Mouse (Mus musculus): ENCODE measurements around the gene Edem1. TPM values are rescaled to one million over a fixed set of nuclear protein-coding genes. Genes with fewer than 3 reads are reported as not detected.

The Edem1 gene
- total and polyA plus RNA-seq, 2 experiments = 58.3 to 102 TPM

DNA sequence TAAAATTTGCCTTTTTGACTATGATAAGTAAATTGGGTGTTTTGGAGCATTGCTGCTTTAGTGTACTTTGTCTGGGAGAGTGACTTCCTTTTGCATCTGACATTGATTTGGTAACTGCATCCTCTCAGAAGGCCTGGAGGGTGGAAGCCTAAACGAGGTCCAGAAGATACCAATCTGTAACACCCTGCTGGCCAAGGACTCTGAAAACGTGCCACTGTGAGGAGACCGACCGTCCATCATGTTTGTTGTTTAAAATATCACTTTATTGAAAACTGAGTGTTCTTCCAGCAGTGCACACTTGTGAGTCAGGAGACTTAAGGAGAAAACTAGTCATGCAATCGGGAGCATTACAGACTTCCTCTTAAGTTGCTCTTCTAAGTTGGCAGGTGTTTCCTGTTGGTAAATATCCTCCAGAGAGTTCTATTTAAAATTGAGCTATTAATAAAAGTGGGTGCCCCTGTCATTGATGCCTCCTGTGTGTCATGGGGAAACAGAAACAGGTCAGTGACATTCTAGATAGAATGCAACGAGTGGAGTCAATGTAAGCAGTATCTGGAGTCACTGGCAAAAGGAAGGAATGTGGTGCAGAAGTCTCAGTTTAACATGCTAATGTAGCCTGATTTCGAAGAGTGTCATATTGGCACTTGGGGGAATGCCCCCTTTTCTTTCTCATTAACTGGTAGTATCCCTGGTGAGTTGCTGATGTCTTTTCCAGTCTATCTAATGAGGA is 3.5 kb upstream of the Edem1 start:
- TF ChIP-seq POLR2A (IDR thresholded peaks at IDR 0.05; ENCODE audit: extremely low read depth, insufficient read depth, low read length) = no peak
- no peak for TF ChIP-seq CTCF (IDR thresholded peaks at IDR 0.05; ENCODE audit: low read depth, low read length)
- Histone ChIP-seq H3K27me3 (ENCODE audit: control insufficient read depth, insufficient read depth, low read length) (no peaks in the 10 kb centered on the region), H3K79me2 (ENCODE audit: control insufficient read depth, insufficient read depth, low read length) (peaks cover 7% of the 10 kb centered on the region; the same call in 1 of the 2 replicates), H3K27ac (replicated peaks; ENCODE audit: insufficient read depth, low read depth, low read length) (no peak overlapping the region), H3K36me3 (ENCODE audit: control insufficient read depth, insufficient read depth, low read length) (peaks cover 36% of the 10 kb centered on the region), H3K4me3 (ENCODE audit: insufficient read depth, low read depth, low read length) (no peak overlapping the region), H3K4me1 (ENCODE audit: control insufficient read depth, insufficient read depth, low read length) (no peaks in the 10 kb centered on the region; the same call in 1 of the 2 replicates), H3K9ac (ENCODE audit: low read depth, low read length) (no peak overlapping the region)
- DNase-seq (ENCODE audit: extremely low read depth, low read depth, low spot score) = no peak
- 56% methylated on average over 7 of the region's 7 CpGs for WGBS

DNA sequence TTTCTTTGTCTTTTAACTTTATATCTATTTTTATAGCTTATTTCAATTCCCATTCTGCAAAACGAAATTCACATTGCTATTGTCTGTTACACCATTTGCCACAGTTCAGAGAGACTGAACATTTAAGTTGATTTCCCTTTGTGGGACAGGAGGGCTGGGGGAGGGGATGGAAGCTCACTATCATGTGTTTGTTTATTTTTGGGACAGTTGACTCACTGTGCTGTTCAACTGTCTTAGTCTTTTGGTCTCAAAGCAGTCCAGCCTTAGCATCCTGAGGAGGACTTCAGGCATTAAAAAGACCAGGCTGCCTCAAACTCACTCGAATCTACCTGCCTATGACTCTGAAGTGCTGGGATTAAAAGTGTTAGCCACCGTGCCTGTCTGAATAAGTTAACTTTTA is 2.4 kb upstream of the Edem1 start:
- no peak for DNase-seq (ENCODE audit: extremely low read depth, low read depth, low spot score)
- Histone ChIP-seq H3K27me3 (ENCODE audit: control insufficient read depth, insufficient read depth, low read length) (no peaks in the 10 kb centered on the region), H3K27ac (replicated peaks; ENCODE audit: insufficient read depth, low read depth, low read length) (no peak overlapping the region), H3K4me1 (ENCODE audit: control insufficient read depth, insufficient read depth, low read length) (peaks cover 4% of the 10 kb centered on the region; the same call in 1 of the 2 replicates), H3K36me3 (ENCODE audit: control insufficient read depth, insufficient read depth, low read length) (peaks cover 28% of the 10 kb centered on the region), H3K9ac (ENCODE audit: low read depth, low read length) (no peak overlapping the region), H3K79me2 (ENCODE audit: control insufficient read depth, insufficient read depth, low read length) (peaks cover 7% of the 10 kb centered on the region; the same call in 1 of the 2 replicates), H3K4me3 (ENCODE audit: insufficient read depth, low read depth, low read length) (no peak overlapping the region)
- 48% methylated on average over 3 of the region's 3 CpGs for WGBS
- TF ChIP-seq POLR2A (IDR thresholded peaks at IDR 0.05; ENCODE audit: extremely low read depth, insufficient read depth, low read length) (no peak), CTCF (IDR thresholded peaks at IDR 0.05; ENCODE audit: low read depth, low read length) (no peak)

DNA sequence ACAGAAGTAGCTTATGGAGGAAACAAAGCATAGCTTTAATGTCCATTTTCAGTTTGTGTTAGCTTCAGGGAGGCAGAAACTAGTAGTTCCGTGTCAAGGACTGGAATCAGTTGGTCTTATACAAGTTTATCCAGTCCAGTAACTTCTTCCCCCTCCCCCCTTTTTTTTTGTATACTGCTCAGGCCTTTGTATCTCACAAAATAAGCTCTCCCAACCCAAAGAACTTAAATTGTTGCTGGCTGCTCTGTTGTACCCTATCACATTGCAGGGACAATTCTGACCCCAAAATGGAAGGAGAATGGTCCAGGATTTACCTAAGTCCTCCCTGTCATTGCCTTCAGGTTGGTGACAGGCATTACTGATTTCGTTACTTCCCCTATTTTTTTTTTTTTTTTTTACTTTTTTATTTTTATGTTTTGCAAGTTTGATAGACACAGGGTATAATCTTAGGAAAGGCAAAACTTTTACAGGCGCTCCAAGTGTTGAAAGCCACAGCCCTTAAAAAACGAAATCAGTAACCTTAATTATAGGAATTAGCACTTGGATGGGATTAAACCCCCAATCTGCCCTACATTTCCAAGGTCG is 1.0 kb upstream of the Edem1 start:
- Histone ChIP-seq H3K27ac (replicated peaks; ENCODE audit: insufficient read depth, low read depth, low read length) (no peak overlapping the region), H3K9ac (ENCODE audit: low read depth, low read length) (no peak overlapping the region), H3K79me2 (ENCODE audit: control insufficient read depth, insufficient read depth, low read length) (peaks cover 18% of the 10 kb centered on the region; the same call in 1 of the 2 replicates), H3K27me3 (ENCODE audit: control insufficient read depth, insufficient read depth, low read length) (no peaks in the 10 kb centered on the region), H3K36me3 (ENCODE audit: control insufficient read depth, insufficient read depth, low read length) (peaks cover 15% of the 10 kb centered on the region), H3K4me1 (ENCODE audit: control insufficient read depth, insufficient read depth, low read length) (peaks cover 10% of the 10 kb centered on the region), H3K4me3 (ENCODE audit: insufficient read depth, low read depth, low read length) (peak overlapping the region; percentile 47; the same call in 1 of the 2 replicates)
- 36% methylated on average over 5 of the region's 5 CpGs for WGBS
- DNase-seq (ENCODE audit: extremely low read depth, low read depth, low spot score) = no peak
- TF ChIP-seq CTCF (IDR thresholded peaks at IDR 0.05; ENCODE audit: low read depth, low read length) = no peak
- TF ChIP-seq POLR2A (IDR thresholded peaks at IDR 0.05; ENCODE audit: extremely low read depth, insufficient read depth, low read length) = no peak

DNA sequence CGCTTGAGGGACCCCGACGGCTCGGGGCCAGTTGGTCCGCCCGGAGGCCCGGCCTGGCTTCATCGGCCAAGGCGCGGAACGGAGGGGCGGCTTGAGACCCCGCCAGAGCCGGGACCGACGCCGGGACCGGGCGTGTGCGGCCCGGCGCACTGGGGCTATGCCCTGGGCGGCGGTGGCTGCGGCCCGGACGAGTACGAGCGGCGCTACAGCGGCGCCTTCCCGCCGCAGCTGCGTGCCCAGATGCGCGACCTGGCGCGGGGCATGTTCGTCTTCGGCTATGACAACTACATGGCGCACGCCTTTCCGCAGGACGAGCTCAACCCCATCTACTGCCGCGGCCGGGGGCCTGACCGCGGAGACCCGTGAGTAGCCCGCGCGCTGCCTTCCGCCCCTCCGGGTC is 431 bp downstream of the Edem1 start:
- peak overlapping the region; percentile 88 for H3K27ac ChIP-seq (replicated peaks; ENCODE audit: insufficient read depth, low read depth, low read length)
- TF ChIP-seq CTCF (IDR thresholded peaks at IDR 0.05; ENCODE audit: low read depth, low read length) (no peak), POLR2A (IDR thresholded peaks at IDR 0.05; ENCODE audit: extremely low read depth, insufficient read depth, low read length) (no peak)
- no peak for DNase-seq (ENCODE audit: extremely low read depth, low read depth, low spot score)
- WGBS = under 1% methylated on average over 55 of the region's 56 CpGs
- peaks cover 21% of the 10 kb centered on the region for H3K4me1 ChIP-seq (ENCODE audit: control insufficient read depth, insufficient read depth, low read length)
- H3K36me3 ChIP-seq (ENCODE audit: control insufficient read depth, insufficient read depth, low read length) = peaks cover 2% of the 10 kb centered on the region; the same call in 1 of the 2 replicates
- H3K79me2 ChIP-seq (ENCODE audit: control insufficient read depth, insufficient read depth, low read length) = peaks cover 27% of the 10 kb centered on the region; the same call in 1 of the 2 replicates
- H3K27me3 ChIP-seq (ENCODE audit: control insufficient read depth, insufficient read depth, low read length) = no peaks in the 10 kb centered on the region
- peak overlapping the region; percentile 89 for H3K4me3 ChIP-seq (ENCODE audit: insufficient read depth, low read depth, low read length)
- peak overlapping the region; percentile 95 for H3K9ac ChIP-seq (ENCODE audit: low read depth, low read length)

DNA sequence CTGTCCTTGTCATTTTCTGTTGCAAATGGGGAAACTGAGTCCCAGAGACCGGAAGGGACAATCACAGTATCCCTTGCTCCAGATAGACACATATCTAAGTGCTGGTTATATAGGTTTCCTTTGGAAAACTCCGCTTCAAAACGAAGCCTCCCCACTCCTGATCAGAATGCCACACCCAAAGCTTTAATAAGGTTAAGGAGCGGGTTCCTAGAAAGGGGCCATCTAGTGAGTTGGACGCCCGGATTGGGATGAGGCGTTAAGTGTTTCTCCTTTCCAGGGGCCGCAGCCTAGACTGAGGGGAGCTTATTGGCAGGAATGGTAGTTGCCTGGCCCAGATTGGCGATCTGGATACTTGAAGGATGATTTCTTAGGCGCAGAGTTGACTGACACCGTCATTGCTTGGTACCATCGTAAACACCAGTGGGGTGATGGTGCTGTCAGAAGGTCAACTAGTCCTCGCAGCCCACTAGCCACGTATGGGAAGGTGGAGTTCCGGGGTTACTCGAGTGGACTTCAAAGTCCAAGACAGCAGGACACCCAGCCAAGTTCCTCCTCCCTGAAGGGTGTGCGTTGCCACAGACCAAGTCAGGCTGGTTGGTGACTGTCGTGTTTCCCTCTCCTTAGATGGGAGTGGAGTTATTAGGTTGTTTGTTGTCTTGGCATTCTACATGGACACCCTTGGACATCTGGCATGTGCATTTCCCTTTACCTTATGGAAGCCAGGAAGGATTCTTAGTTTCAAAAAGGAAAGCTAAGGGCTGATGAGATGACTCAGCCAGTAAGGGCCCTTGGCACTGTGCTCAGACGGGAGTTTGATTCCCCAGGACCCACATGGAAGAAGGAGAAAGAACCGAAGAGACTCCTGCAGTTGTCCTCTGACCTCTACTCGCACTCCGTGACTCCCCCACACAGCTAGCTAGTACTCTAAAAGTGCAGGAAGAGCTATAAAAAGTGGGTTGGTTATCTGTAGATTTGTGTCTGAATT is 1.2 kb downstream of the Edem1 start:
- peaks cover 25% of the 10 kb centered on the region for H3K4me1 ChIP-seq (ENCODE audit: control insufficient read depth, insufficient read depth, low read length)
- peak overlapping the region; percentile 89 for H3K4me3 ChIP-seq (ENCODE audit: insufficient read depth, low read depth, low read length)
- peak overlapping the region; percentile 95 for H3K9ac ChIP-seq (ENCODE audit: low read depth, low read length)
- peaks cover under 1% of the 10 kb centered on the region; the same call in 1 of the 2 replicates for H3K36me3 ChIP-seq (ENCODE audit: control insufficient read depth, insufficient read depth, low read length)
- 1% methylated on average over 22 of the region's 22 CpGs for WGBS
- no peaks in the 10 kb centered on the region for H3K27me3 ChIP-seq (ENCODE audit: control insufficient read depth, insufficient read depth, low read length)
- H3K27ac ChIP-seq (replicated peaks; ENCODE audit: insufficient read depth, low read depth, low read length) = peak overlapping the region; percentile 88
- peak; percentile 98 for DNase-seq (ENCODE audit: extremely low read depth, low read depth, low spot score)
- H3K79me2 ChIP-seq (ENCODE audit: control insufficient read depth, insufficient read depth, low read length) = peaks cover 31% of the 10 kb centered on the region; the same call in 1 of the 2 replicates
- TF ChIP-seq CTCF (IDR thresholded peaks at IDR 0.05; ENCODE audit: low read depth, low read length) (no peak), POLR2A (IDR thresholded peaks at IDR 0.05; ENCODE audit: extremely low read depth, insufficient read depth, low read length) (no peak)

Measured in liver, adult 2 months (tissue).